Mouse (Mus musculus) cortical plate, adult 2 months (tissue): Measurements from ENCODE around the gene Kctd17. TPM values are rescaled to one million over a fixed set of nuclear protein-coding genes. Genes with fewer than 3 reads are reported as not detected.

Source experiments
- H3K27ac ChIP-seq: fragments of 200-500 bp; 2 replicates; pipeline ENCODE4 v1.5.1; 2012; ENCODE audit warnings: low read length, control low read depth, inconsistent platforms; ENCODE audit not compliant: insufficient read depth
- H3K4me1 ChIP-seq: fragments of 200-500 bp; 2 replicates; pipeline ENCODE4 v1.6.1; 2011; ENCODE audit warnings: low read length; ENCODE audit not compliant: control insufficient read depth, insufficient read depth
- H3K4me3 ChIP-seq: fragments of 200-500 bp; 2 replicates; pipeline ENCODE4 v1.5.1; 2011; ENCODE audit warnings: mild to moderate bottlenecking, low read length, control low read depth; ENCODE audit not compliant: insufficient read depth
- CTCF ChIP-seq: fragments of 200-500 bp; IDR thresholded peaks from 2 replicates; pipeline ENCODE4 v1.5.1; 2011; ENCODE audit warnings: mild to moderate bottlenecking, control low read depth, low read length; ENCODE audit not compliant: insufficient read depth; ENCODE audit errors: extremely low read depth
- POLR2A ChIP-seq: fragments of 200-500 bp; IDR thresholded peaks from 2 replicates; pipeline ENCODE4 v1.6.1; 2011; ENCODE audit warnings: mild to moderate bottlenecking, low read length, control low read depth; ENCODE audit not compliant: insufficient read depth; ENCODE audit errors: extremely low read depth
- polyA plus RNA-seq: library from polyadenylated mRNA; depleted of rRNA; stranded (reverse); fragments of >200 nt; gene quantifications from 2 replicates; pipeline ENCODE4 v1.2.3, GENCODE M21; 2012

Kctd17 gene
- polyA plus RNA-seq, 1 experiment: 526 TPM

GRCm38 (mm10) chr15:78462981-78463380, 34.6 kb downstream of the Kctd17 start:
- no peak overlapping the region for H3K4me3 ChIP-seq
- TF ChIP-seq POLR2A (no peak), CTCF (no peak)
- H3K4me1 ChIP-seq: no peaks in the 10 kb centered on the region
- H3K27ac ChIP-seq: no peak overlapping the region

GRCm38 (mm10) chr15:78466809-78467208, 38.4 kb downstream of the Kctd17 start:
- H3K4me1 ChIP-seq: no peaks in the 10 kb centered on the region
- no peak overlapping the region for H3K27ac ChIP-seq
- TF ChIP-seq CTCF (no peak), POLR2A (no peak)
- no peak overlapping the region for H3K4me3 ChIP-seq

- no peak for TF ChIP-seq POLR2A
- no peak for TF ChIP-seq CTCF
- no peak overlapping the region for H3K27ac ChIP-seq
- no peak overlapping the region for H3K4me3 ChIP-seq
- no peaks in the 10 kb centered on the region for H3K4me1 ChIP-seq
Measured at GRCm38 (mm10) chr15:78467570-78467969, 39.2 kb downstream of the Kctd17 start.

DNA sequence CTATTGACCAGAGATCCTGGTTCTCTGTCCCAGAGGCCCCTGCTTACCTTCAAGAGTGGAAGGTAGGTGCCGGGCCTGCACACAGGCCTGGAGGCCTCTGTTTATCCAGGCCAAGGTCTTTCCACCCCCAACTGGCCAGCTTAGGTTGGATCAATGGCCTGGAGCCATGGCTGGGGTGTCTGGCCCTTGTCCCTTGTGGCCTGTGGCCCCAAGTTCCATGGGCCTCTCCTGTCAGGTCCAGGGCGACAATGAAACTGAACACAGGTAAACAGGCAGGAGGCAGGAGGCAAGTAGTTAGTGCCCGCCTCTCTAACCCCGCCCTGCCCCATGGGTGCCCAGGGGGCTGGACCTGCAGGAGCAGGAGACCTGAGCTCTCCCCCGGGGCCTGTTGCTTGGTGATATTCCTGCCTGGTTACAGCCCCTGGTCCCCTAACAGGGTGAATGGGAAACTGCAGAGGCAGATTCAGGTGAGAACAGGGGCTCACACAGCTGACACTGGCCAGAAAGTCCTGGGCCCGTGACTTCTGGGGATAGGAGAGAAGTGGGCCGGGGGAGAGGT, 40.1 kb downstream of the Kctd17 start, which contains the start of gene Tmprss6:
Tmprss6 (minus strand) TSS at position 256 of the 559 bp plus-strand sequence.
- H3K27ac ChIP-seq: no peak within 1 kb of the TSS
- no peak within 1 kb of the TSS for H3K4me3 ChIP-seq
- no peak for TF ChIP-seq CTCF
- TF ChIP-seq POLR2A: no peak
- no peaks in the 10 kb centered on the region for H3K4me1 ChIP-seq

DNA sequence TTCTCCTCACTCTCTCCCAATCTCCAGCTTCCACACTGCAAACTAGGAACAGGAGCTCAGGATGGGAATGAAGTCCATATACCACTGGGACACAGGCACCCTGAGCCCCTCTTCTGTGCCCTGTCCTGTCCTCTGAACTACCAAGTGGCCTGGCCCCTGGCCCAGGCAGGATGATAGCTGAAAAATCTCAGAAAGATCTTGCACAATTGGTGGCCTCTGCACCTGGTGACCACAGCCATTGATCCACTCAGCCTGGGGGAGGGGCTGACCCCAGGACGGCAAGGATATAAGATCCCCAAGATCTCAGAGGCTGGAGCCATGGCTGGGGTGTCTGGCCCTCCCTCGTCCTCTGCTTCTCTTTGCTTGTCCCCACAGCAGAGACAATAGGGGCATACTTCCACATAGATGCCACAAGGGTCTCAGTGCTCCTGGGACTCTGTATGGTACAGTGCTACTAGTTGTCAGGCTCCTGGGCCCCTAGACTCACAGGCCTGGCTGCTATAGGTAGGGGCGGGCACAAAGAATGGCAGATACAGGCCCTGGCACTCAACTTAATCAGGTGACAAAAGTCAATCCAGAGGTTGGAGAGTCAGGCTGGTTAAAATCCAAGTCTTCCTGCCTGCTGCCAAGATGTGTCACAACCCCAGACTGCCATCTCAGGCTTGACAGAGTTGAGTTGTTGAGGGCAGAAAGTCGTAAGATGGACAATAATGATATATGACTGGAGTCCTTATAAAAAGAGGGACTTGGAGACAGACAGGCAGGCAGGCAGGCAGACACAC, 42.3 kb downstream of the Kctd17 start:
- H3K27ac ChIP-seq: no peak overlapping the region
- TF ChIP-seq CTCF (no peak), POLR2A (no peak)

GRCm38 (mm10) chr15:78471902-78472301, 43.5 kb downstream of the Kctd17 start:
- TF ChIP-seq POLR2A (no peak), CTCF (no peak)
- no peak overlapping the region for H3K4me3 ChIP-seq
- H3K4me1 ChIP-seq: no peaks in the 10 kb centered on the region
- H3K27ac ChIP-seq: no peak overlapping the region

More for the DNA sequence above, 42.3 kb downstream of the Kctd17 start:
- Histone ChIP-seq H3K4me3 (no peak overlapping the region), H3K4me1 (no peaks in the 10 kb centered on the region)

- Histone ChIP-seq H3K27ac (no peak overlapping the region), H3K4me3 (no peak overlapping the region), H3K4me1 (no peaks in the 10 kb centered on the region)
- TF ChIP-seq POLR2A (no peak), CTCF (no peak)
Measured at GRCm38 (mm10) chr15:78473442-78473841, 45.1 kb downstream of the Kctd17 start.

GRCm38 (mm10) chr15:78475604-78476031, 47.3 kb downstream of the Kctd17 start:
- TF ChIP-seq CTCF: no peak
- no peak for TF ChIP-seq POLR2A
- H3K4me3 ChIP-seq: no peak overlapping the region
- H3K4me1 ChIP-seq: no peaks in the 10 kb centered on the region
- no peak overlapping the region for H3K27ac ChIP-seq

GRCm38 (mm10) chr15:78476878-78477277, 48.5 kb downstream of the Kctd17 start:
- TF ChIP-seq POLR2A (no peak), CTCF (no peak)

GRCm38 (mm10) chr15:78478073-78478472, 49.7 kb downstream of the Kctd17 start:
- Histone ChIP-seq H3K4me1 (no peaks in the 10 kb centered on the region), H3K27ac (no peak overlapping the region), H3K4me3 (no peak overlapping the region)
- no peak for TF ChIP-seq CTCF
- no peak for TF ChIP-seq POLR2A

More at GRCm38 (mm10) chr15:78476878-78477277, 48.5 kb downstream of the Kctd17 start:
- no peak overlapping the region for H3K4me3 ChIP-seq
- no peaks in the 10 kb centered on the region for H3K4me1 ChIP-seq
- H3K27ac ChIP-seq: no peak overlapping the region
